ENCODE assay signal across 19 mouse cellular contexts in the genomic region with DNA sequence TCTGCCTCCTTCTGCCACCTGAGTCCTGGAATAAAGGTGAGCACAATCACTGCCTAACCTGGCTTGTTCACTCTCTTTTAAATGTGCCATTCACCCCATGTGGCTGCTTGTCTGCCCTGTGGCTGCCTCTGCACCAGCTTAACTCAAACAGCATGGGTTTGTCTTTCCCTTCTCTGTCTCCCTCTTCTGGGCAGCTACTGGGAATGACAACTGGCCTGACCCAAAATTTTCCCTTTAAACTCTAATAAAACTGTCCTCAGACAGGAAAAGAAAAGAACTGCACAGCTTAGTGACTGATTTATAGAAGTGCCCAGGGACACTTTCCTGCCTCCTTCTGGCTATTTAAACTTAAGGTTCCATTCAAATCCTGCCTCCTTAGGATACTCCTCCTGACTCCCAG. TPM values are rescaled to one million over a fixed set of nuclear protein-coding genes. Genes with fewer than 3 reads are reported as not detected.
"Had no signal": no experiment of that assay in that cellular context is flagged by ENCODE, and none has a peak within 500 bp of the region (broad histone marks: within the 10 kb centered on the region; RNA-seq: fewer than 3 reads in every experiment).

No protein-coding gene starts in this region.

RNA-seq across cellular contexts. Expression of a gene that starts 12.3 kb away (rescaled TPM):
- total RNA-seq: layer of hippocampus, adult 18-20 months; layer of hippocampus, postnatal 25 days; left cerebral cortex, adult 18-20 months; left cerebral cortex, postnatal 10 days; left cerebral cortex, postnatal 36 days; liver, adult 2 months had no signal
- polyA plus RNA-seq: intestine, embryonic 16.5 days; kidney, embryonic 14.5 days; limb, embryonic 11.5 days; limb, embryonic 14.5 days; liver, adult 2 months; liver, embryonic 13.5 days; lung, embryonic 15.5 days; midbrain, embryonic 11.5 days; midbrain, embryonic 14.5 days; neural tube, embryonic 12.5 days; neural tube, embryonic 15.5 days; stomach, embryonic 15.5 days; testis, adult 2 months; urinary bladder, adult 2 months had no signal

RNA-seq across cellular contexts. Expression of a gene that starts 20.5 kb away (rescaled TPM):
- total RNA-seq: layer of hippocampus, adult 18-20 months; layer of hippocampus, postnatal 25 days; left cerebral cortex, adult 18-20 months; left cerebral cortex, postnatal 10 days; left cerebral cortex, postnatal 36 days; liver, adult 2 months had no signal
- polyA plus RNA-seq: intestine, embryonic 16.5 days; kidney, embryonic 14.5 days; limb, embryonic 11.5 days; limb, embryonic 14.5 days; liver, adult 2 months; liver, embryonic 13.5 days; lung, embryonic 15.5 days; midbrain, embryonic 11.5 days; midbrain, embryonic 14.5 days; neural tube, embryonic 12.5 days; neural tube, embryonic 15.5 days; stomach, embryonic 15.5 days; testis, adult 2 months; urinary bladder, adult 2 months had no signal

RNA-seq across cellular contexts. Expression of a gene that starts 27.4 kb away (rescaled TPM):
- total RNA-seq: layer of hippocampus, adult 18-20 months; layer of hippocampus, postnatal 25 days; left cerebral cortex, adult 18-20 months; left cerebral cortex, postnatal 10 days; left cerebral cortex, postnatal 36 days; liver, adult 2 months had no signal
- polyA plus RNA-seq: intestine, embryonic 16.5 days; kidney, embryonic 14.5 days; limb, embryonic 11.5 days; limb, embryonic 14.5 days; liver, adult 2 months; liver, embryonic 13.5 days; lung, embryonic 15.5 days; midbrain, embryonic 11.5 days; midbrain, embryonic 14.5 days; neural tube, embryonic 12.5 days; neural tube, embryonic 15.5 days; stomach, embryonic 15.5 days; testis, adult 2 months; urinary bladder, adult 2 months had no signal

RNA-seq across cellular contexts. Expression of a gene that starts 44.4 kb away (rescaled TPM):
- total RNA-seq: layer of hippocampus, adult 18-20 months; layer of hippocampus, postnatal 25 days; left cerebral cortex, adult 18-20 months; left cerebral cortex, postnatal 10 days; left cerebral cortex, postnatal 36 days; liver, adult 2 months had no signal
- polyA plus RNA-seq: intestine, embryonic 16.5 days; kidney, embryonic 14.5 days; limb, embryonic 11.5 days; limb, embryonic 14.5 days; liver, adult 2 months; liver, embryonic 13.5 days; lung, embryonic 15.5 days; midbrain, embryonic 11.5 days; midbrain, embryonic 14.5 days; neural tube, embryonic 12.5 days; neural tube, embryonic 15.5 days; stomach, embryonic 15.5 days; testis, adult 2 months; urinary bladder, adult 2 months had no signal
